Mouse (Mus musculus): ENCODE data around the gene Mfsd4a.

DNA sequence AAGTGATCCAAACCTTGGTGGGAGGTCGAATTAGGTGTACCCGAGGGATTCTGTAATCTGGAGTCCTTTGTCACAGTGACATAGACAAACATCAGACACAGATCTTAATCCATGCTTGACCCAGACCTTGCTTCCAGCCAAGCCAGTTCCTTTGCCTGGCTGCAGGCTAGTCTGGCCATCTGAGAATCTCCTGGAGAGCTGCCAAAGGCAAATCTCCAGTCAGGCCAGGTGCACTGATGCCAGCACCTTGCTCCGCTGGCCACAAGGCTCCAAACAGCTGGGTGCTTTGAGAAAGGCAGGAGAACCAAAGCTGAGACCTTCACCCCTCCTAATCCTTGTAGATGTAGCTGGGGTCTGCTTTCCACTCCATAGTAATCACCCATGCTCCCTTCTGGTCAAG lies 16.1 kb downstream of the Mfsd4a start:
- TF ChIP-seq POLR2A (IDR thresholded peaks at IDR 0.05; ENCODE audit: low read depth, low read length) (no peak), CTCF (IDR thresholded peaks at IDR 0.05; ENCODE audit: extremely low read depth, insufficient read length, insufficient replicate concordance, low read depth, low read length) (no peak)
